Mouse (Mus musculus): Measurements from ENCODE around the gene Usp45.
"Not testable (repeated sequence)": the region's sequence is repeated elsewhere in the genome, so short reads cannot be mapped to it uniquely, and the experiment has no call there.

Gene Usp45

GRCm38 (mm10) chr4:21766863-21767304 is at the start of gene Usp45, which contains the start of gene Tstd3:
TSS of gene Usp45 (plus strand) at chr4:21767156.
TSS of gene Tstd3 (minus strand) at chr4:21767212.
- DNase-seq, result peak; percentile 70 to 74

- no peak for DNase-seq
Observed at GRCm38 (mm10) chr4:21722752-21723334, 44.1 kb upstream of the Usp45 start.

- DNase-seq, result peak; percentile 13 to 17
Observed at GRCm38 (mm10) chr4:21726912-21727614, 39.9 kb upstream of the Usp45 start.

- peak; percentile 90 to 92 for DNase-seq
Observed at GRCm38 (mm10) chr4:21727615-21728165, 39.3 kb upstream of the Usp45 start, which contains the start of gene Ccnc. TSS of gene Ccnc (plus strand) at chr4:21727701.

GRCm38 (mm10) chr4:21739169-21739568 is 27.8 kb upstream of the Usp45 start:
- DNase-seq, result no peak

- DNase-seq, result not testable (repeated sequence)
Observed at GRCm38 (mm10) chr4:21744142-21744541, 22.8 kb upstream of the Usp45 start.

- no peak for DNase-seq
Observed at GRCm38 (mm10) chr4:21745723-21746122, 21.2 kb upstream of the Usp45 start.

- no peak for DNase-seq
Observed at GRCm38 (mm10) chr4:21755123-21755789, 11.7 kb upstream of the Usp45 start.

GRCm38 (mm10) chr4:21758860-21759259 is 8.1 kb upstream of the Usp45 start:
- DNase-seq, result peak; percentile 11 to 21

GRCm38 (mm10) chr4:21761416-21762160 is 5.4 kb upstream of the Usp45 start:
- DNase-seq, result no peak

GRCm38 (mm10) chr4:21763827-21764226 is 3.1 kb upstream of the Usp45 start:
- DNase-seq, result no peak

GRCm38 (mm10) chr4:21766171-21766862 is 639 bp upstream of the Usp45 start:
- DNase-seq, result no peak

- DNase-seq, result no peak
Observed at GRCm38 (mm10) chr4:21771064-21771463, 4.1 kb downstream of the Usp45 start.

GRCm38 (mm10) chr4:21772306-21772705 is 5.3 kb downstream of the Usp45 start:
- no peak for DNase-seq

- DNase-seq, result peak; percentile 89 to 94
Observed at GRCm38 (mm10) chr4:21776091-21776945, 9.4 kb downstream of the Usp45 start.

GRCm38 (mm10) chr4:21776946-21777265 is 9.9 kb downstream of the Usp45 start:
- no peak for DNase-seq

GRCm38 (mm10) chr4:21780816-21781726 is 14.1 kb downstream of the Usp45 start:
- no peak for DNase-seq

GRCm38 (mm10) chr4:21786268-21786667 is 19.3 kb downstream of the Usp45 start:
- no peak for DNase-seq

GRCm38 (mm10) chr4:21788903-21789302 is 21.9 kb downstream of the Usp45 start:
- no peak for DNase-seq

- no peak for DNase-seq
Observed at GRCm38 (mm10) chr4:21789836-21790235, 22.9 kb downstream of the Usp45 start.

Measured in thymus, postnatal 36 days (tissue).